In the genomic region with DNA sequence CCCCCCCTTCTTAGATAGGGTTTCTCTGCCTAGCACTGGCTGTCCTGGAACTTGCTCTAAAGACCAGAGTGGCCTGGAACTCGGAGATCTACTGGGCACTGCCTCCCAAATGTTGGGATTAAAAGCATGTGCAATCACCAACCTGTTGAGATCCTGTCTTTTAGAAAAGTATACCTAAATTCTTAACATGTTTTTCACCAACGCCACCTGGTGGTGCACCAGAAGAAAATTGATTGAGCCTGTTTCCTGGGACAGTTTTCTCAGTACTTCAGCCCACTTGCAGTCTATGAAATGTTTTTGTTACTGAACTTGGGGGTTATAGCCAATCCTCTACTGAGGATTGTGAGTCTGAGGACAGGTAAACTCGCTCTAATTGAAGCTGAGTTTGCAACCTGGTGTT, we compare ENCODE assay signal across 10 mouse cellular contexts. TPM values are rescaled to one million over a fixed set of nuclear protein-coding genes. Genes with fewer than 3 reads are reported as not detected.
DNase-seq lines count a peak whose midpoint lies in the region; ATAC-seq and TF ChIP-seq lines count a peak whose summit lies in the region.
"Had no signal": no experiment of that assay in that cellular context is flagged by ENCODE, and none has a peak within 500 bp of the region (broad histone marks: within the 10 kb centered on the region; RNA-seq: fewer than 3 reads in every experiment).

No protein-coding gene starts in this region.

- no peaks in the 10 kb centered on the region for H3K36me3 ChIP-seq in liver, adult 2 months (ENCODE audit: control insufficient read depth, insufficient read depth, low read length)
- H3K36me3 ChIP-seq in liver, embryonic 11.5 days (ENCODE audit: control insufficient read depth, insufficient read depth, low read length) = peaks cover 8% of the 10 kb centered on the region; the same call in 1 of the 2 replicates

- no peaks in the 10 kb centered on the region for H3K9me3 ChIP-seq in liver, embryonic 11.5 days (ENCODE audit: control insufficient read depth, low read length)
- H3K9me3 ChIP-seq: embryonic facial prominence, embryonic 15.5 days; hindbrain, embryonic 15.5 days had no signal

- 55% methylated on average over 3 of the region's 3 CpGs for WGBS in liver, adult 2 months
- 28% methylated on average over 3 of the region's 3 CpGs for WGBS in liver, embryonic 11.5 days

- no peak for ATAC-seq in liver, embryonic 11.5 days (replicated peaks; ENCODE audit: low FRiP score)
- ATAC-seq in megakaryocyte progenitor cell, adult 5-6 weeks (replicated peaks; ENCODE audit: poor library complexity) = peak; percentile 62
- no peak for ATAC-seq in erythroid progenitor cell, adult 5-6 weeks (replicated peaks; ENCODE audit: low FRiP score, poor library complexity, severe bottlenecking)

- H3K27me3 ChIP-seq in liver, adult 2 months (ENCODE audit: control insufficient read depth, insufficient read depth, low read length) = no peaks in the 10 kb centered on the region
- H3K27me3 ChIP-seq in liver, embryonic 11.5 days (replicated peaks; ENCODE audit: control insufficient read depth, insufficient read depth, low read length) = no peaks in the 10 kb centered on the region
- H3K27me3 ChIP-seq: embryonic facial prominence, embryonic 15.5 days; hindbrain, embryonic 15.5 days had no signal

- H3K4me2 ChIP-seq in liver, embryonic 11.5 days = no peak overlapping the region
- H3K4me2 ChIP-seq: embryonic facial prominence, embryonic 15.5 days; hindbrain, embryonic 15.5 days had no signal

- peak; percentile 45 for DNase-seq in embryo, embryonic 10.5 days (ENCODE audit: low spot score)
- no peak for DNase-seq in embryo, embryonic 11 days
- peak; percentile 20 for DNase-seq in liver, adult 2 months (ENCODE audit: extremely low read depth, low read depth, low spot score)
- no peak for DNase-seq in liver, embryonic 11.5 days (ENCODE audit: low spot score)
- peak; percentile 42 for DNase-seq in MN1 (ENCODE audit: low spot score)
- DNase-seq in layer of hippocampus, adult 8-10 months (ENCODE audit: low spot score in 2 of 2) = no peak

- H3K9ac ChIP-seq in liver, adult 2 months (ENCODE audit: low read depth, low read length) = no peak overlapping the region
- no peak overlapping the region for H3K9ac ChIP-seq in liver, embryonic 11.5 days (ENCODE audit: low read depth, low read length)
- H3K9ac ChIP-seq: embryonic facial prominence, embryonic 15.5 days; hindbrain, embryonic 15.5 days had no signal

- H3K27ac ChIP-seq in liver, adult 2 months (replicated peaks; ENCODE audit: insufficient read depth, low read depth, low read length) = no peak overlapping the region
- H3K27ac ChIP-seq in liver, embryonic 11.5 days (ENCODE audit: low read depth, low read length) = no peak overlapping the region
- H3K27ac ChIP-seq: embryonic facial prominence, embryonic 15.5 days; hindbrain, embryonic 15.5 days had no signal

- TF ChIP-seq CTCF in liver, adult 2 months (IDR thresholded peaks at IDR 0.05; ENCODE audit: low read depth, low read length) = no peak

- no peak for TF ChIP-seq POLR2A in liver, adult 2 months (IDR thresholded peaks at IDR 0.05; ENCODE audit: extremely low read depth, insufficient read depth, low read length)

- no peaks in the 10 kb centered on the region for H3K4me1 ChIP-seq in liver, adult 2 months (ENCODE audit: control insufficient read depth, insufficient read depth, low read length)
- no peaks in the 10 kb centered on the region for H3K4me1 ChIP-seq in liver, embryonic 11.5 days (replicated peaks; ENCODE audit: control insufficient read depth, insufficient read depth, low read length)
- H3K4me1 ChIP-seq: embryonic facial prominence, embryonic 15.5 days; hindbrain, embryonic 15.5 days had no signal

- H3K79me2 ChIP-seq in liver, adult 2 months (ENCODE audit: control insufficient read depth, insufficient read depth, low read length) = no peaks in the 10 kb centered on the region

- H3K4me3 ChIP-seq in liver, adult 2 months (ENCODE audit: insufficient read depth, low read depth, low read length) = no peak overlapping the region
- no peak overlapping the region for H3K4me3 ChIP-seq in liver, embryonic 11.5 days (ENCODE audit: low read depth, low read length)
- H3K4me3 ChIP-seq: embryonic facial prominence, embryonic 15.5 days; hindbrain, embryonic 15.5 days had no signal

RNA-seq across cellular contexts. Expression of gene Caprin2, which starts 20.8 kb away (rescaled TPM):
- total RNA-seq in liver, adult 2 months (2014; rRNA removed) = 3.0 and 4.1 TPM in 2 replicates
- polyA plus RNA-seq in liver, adult 2 months (2012; rRNA removed) = 1.4 and 3.6 TPM in 2 replicates
- 7.9 and 10.3 TPM in 2 replicates for polyA plus RNA-seq in liver, embryonic 11.5 days (2014; fragmentation: Nextera tagmentation; extraction: Ambion mirVana)
- 4.0 and 6.0 TPM in 2 replicates for total RNA-seq in megakaryocyte progenitor cell, adult 5-6 weeks (2015)
- 4.9 and 8.8 TPM in 2 replicates for total RNA-seq in megakaryocyte progenitor cell, adult 5-6 weeks (2017)
- total RNA-seq in erythroid progenitor cell, adult 5-6 weeks (2015; ENCODE audit: low replicate concordance) = 13.0 and 23.9 TPM in 2 replicates
- total RNA-seq in erythroid progenitor cell, adult 5-6 weeks (2017; ENCODE audit: low replicate concordance) = 8.5 and 16.4 TPM in 2 replicates
- 10 to 100 TPM in 2 of 4 experiments, 1 to 10 TPM in 2; 8.0 to 11.7 (median 10.1) TPM for total RNA-seq in layer of hippocampus, adult 8-10 months (2022)

RNA-seq across cellular contexts. Expression of gene Sinhcaf, which starts 29.4 kb away (rescaled TPM):
- 2.7 and 3.2 TPM in 2 replicates for total RNA-seq in liver, adult 2 months (2014; rRNA removed)
- polyA plus RNA-seq in liver, adult 2 months (2012; rRNA removed) = 0.46 and 0.67 TPM in 2 replicates
- polyA plus RNA-seq in liver, embryonic 11.5 days (2014; fragmentation: Nextera tagmentation; extraction: Ambion mirVana) = 102 and 104 TPM in 2 replicates
- 43.3 and 43.6 TPM in 2 replicates for total RNA-seq in megakaryocyte progenitor cell, adult 5-6 weeks (2015)
- 97.8 and 122 TPM in 2 replicates for total RNA-seq in megakaryocyte progenitor cell, adult 5-6 weeks (2017)
- total RNA-seq in erythroid progenitor cell, adult 5-6 weeks (2015; ENCODE audit: low replicate concordance) = 1.1 and 9.2 TPM in 2 replicates
- total RNA-seq in erythroid progenitor cell, adult 5-6 weeks (2017; ENCODE audit: low replicate concordance) = 4.5 and 14.1 TPM in 2 replicates
- total RNA-seq in layer of hippocampus, adult 8-10 months (2022) = 1 to 10 TPM; 2.9 to 5.3 (median 4.0) TPM

Comparison
In these comparisons a context has a peak if more than half of its experiments do, and no peak if none do; other contexts are left out.
1. DNase-seq: peak in embryo, embryonic 10.5 days (single experiment), liver, adult 2 months (single experiment) and MN1 (single experiment); none in embryo, embryonic 11 days (single experiment), liver, embryonic 11.5 days (single experiment) and layer of hippocampus, adult 8-10 months (0 of 2).